Mouse (Mus musculus) megakaryocyte, embryonic 14.5 days (primary cell): ENCODE data around the gene Gm17428. TPM values are rescaled to one million over a fixed set of nuclear protein-coding genes. Genes with fewer than 3 reads are reported as not detected.
"Not testable (repeated sequence)": the region's sequence is repeated elsewhere in the genome, so short reads cannot be mapped to it uniquely, and the experiment has no call there.

Source experiments
- H3K27me3 ChIP-seq: replicated peaks from 2 replicates; pipeline ENCODE3; 2012; ENCODE audit warnings: inconsistent platforms
- H3K36me3 ChIP-seq: replicated peaks from 2 replicates; pipeline ENCODE3; 2012; ENCODE audit warnings: low read length, inconsistent platforms, mixed read lengths
- H3K4me1 ChIP-seq: 2 replicates; pipeline ENCODE4 v1.6.1; 2012; ENCODE audit warnings: inconsistent platforms
- H3K4me3 ChIP-seq: replicated peaks from 2 replicates; pipeline ENCODE3; 2012; ENCODE audit warnings: moderate library complexity, mild to moderate bottlenecking, inconsistent platforms
- H3K9me3 ChIP-seq: 2 replicates; pipeline ENCODE4 v1.6.1; 2012; ENCODE audit warnings: inconsistent platforms
- FLI1 ChIP-seq: IDR thresholded peaks from 2 replicates; pipeline ENCODE4 v1.6.1; 2012; ENCODE audit warnings: low read length, inconsistent platforms, mixed read lengths
- GATA1 ChIP-seq: IDR thresholded peaks from 3 replicates; pipeline ENCODE4 v1.6.1; 2012; ENCODE audit warnings: mixed read lengths, low read length, inconsistent platforms, borderline replicate concordance
- polyA plus RNA-seq: library from polyadenylated mRNA; stranded (reverse); fragments of >175 nt; gene quantifications from 2 replicates; pipeline ENCODE4 v1.2.3, GENCODE M21; 2012; ENCODE audit warnings: low replicate concordance; ENCODE audit not compliant: insufficient read depth

The Gm17428 gene
- polyA plus RNA-seq, 1 experiment, result not detected

- TF ChIP-seq FLI1 (no peak), GATA1 (no peak)
- H3K27me3 ChIP-seq, result peaks cover 64% of the 10 kb centered on the region
These were observed 12.1 kb downstream of the Gm17428 start for GRCm38 (mm10) chr14:54988882-54989281.

GRCm38 (mm10) chr14:54989886-54990441 is 13.2 kb downstream of the Gm17428 start:
- Histone ChIP-seq H3K4me1 (peaks cover 16% of the 10 kb centered on the region), H3K9me3 (no peaks in the 10 kb centered on the region), H3K4me3 (no peak overlapping the region), H3K27me3 (peaks cover 70% of the 10 kb centered on the region), H3K36me3 (no peaks in the 10 kb centered on the region)
- TF ChIP-seq FLI1, result no peak
- no peak for TF ChIP-seq GATA1

More at GRCm38 (mm10) chr14:54988882-54989281, 12.1 kb downstream of the Gm17428 start:
- Histone ChIP-seq H3K9me3 (no peaks in the 10 kb centered on the region), H3K4me1 (peaks cover 12% of the 10 kb centered on the region), H3K36me3 (no peaks in the 10 kb centered on the region), H3K4me3 (no peak overlapping the region)

- TF ChIP-seq GATA1 (no peak), FLI1 (no peak)
- peaks cover 17% of the 10 kb centered on the region for H3K4me1 ChIP-seq
- H3K27me3 ChIP-seq, result peaks cover 79% of the 10 kb centered on the region
- H3K9me3 ChIP-seq, result no peaks in the 10 kb centered on the region
- H3K36me3 ChIP-seq, result no peaks in the 10 kb centered on the region
- no peak overlapping the region for H3K4me3 ChIP-seq
These were observed 15.5 kb downstream of the Gm17428 start for GRCm38 (mm10) chr14:54992196-54992595.

GRCm38 (mm10) chr14:54993636-54994035 is 16.9 kb downstream of the Gm17428 start:
- Histone ChIP-seq H3K4me1 (peaks cover 17% of the 10 kb centered on the region), H3K36me3 (no peaks in the 10 kb centered on the region), H3K27me3 (peaks cover 87% of the 10 kb centered on the region), H3K4me3 (no peak overlapping the region), H3K9me3 (no peaks in the 10 kb centered on the region)
- TF ChIP-seq FLI1, result no peak
- no peak for TF ChIP-seq GATA1

GRCm38 (mm10) chr14:54994136-54994868 is 17.6 kb downstream of the Gm17428 start, which contains the start of gene Myh7:
Myh7 (minus strand) TSS chr14:54994626.
- no peaks in the 10 kb centered on the region for H3K36me3 ChIP-seq
- peaks cover 14% of the 10 kb centered on the region for H3K4me1 ChIP-seq
- TF ChIP-seq GATA1 (no peak), FLI1 (no peak)
- H3K9me3 ChIP-seq, result no peaks in the 10 kb centered on the region
- peaks cover 87% of the 10 kb centered on the region for H3K27me3 ChIP-seq
- no peak within 1 kb of the TSS for H3K4me3 ChIP-seq

- peaks cover 14% of the 10 kb centered on the region for H3K4me1 ChIP-seq
- TF ChIP-seq FLI1 (no peak), GATA1 (no peak)
- H3K36me3 ChIP-seq, result no peaks in the 10 kb centered on the region
- peaks cover 85% of the 10 kb centered on the region for H3K27me3 ChIP-seq
- no peak overlapping the region for H3K4me3 ChIP-seq
- H3K9me3 ChIP-seq, result no peaks in the 10 kb centered on the region
These were observed 18.1 kb downstream of the Gm17428 start for GRCm38 (mm10) chr14:54994869-54995186.

- peaks cover 14% of the 10 kb centered on the region for H3K4me1 ChIP-seq
- peaks cover 81% of the 10 kb centered on the region for H3K27me3 ChIP-seq
- TF ChIP-seq FLI1, result no peak
- no peaks in the 10 kb centered on the region for H3K9me3 ChIP-seq
- H3K4me3 ChIP-seq, result no peak overlapping the region
- H3K36me3 ChIP-seq, result no peaks in the 10 kb centered on the region
These were observed 18.9 kb downstream of the Gm17428 start for GRCm38 (mm10) chr14:54995457-54996138.

GRCm38 (mm10) chr14:54996793-54997192 is 20.1 kb downstream of the Gm17428 start:
- TF ChIP-seq GATA1, result no peak
- no peak for TF ChIP-seq FLI1

GRCm38 (mm10) chr14:54997297-54997696 is 20.6 kb downstream of the Gm17428 start:
- peaks cover 79% of the 10 kb centered on the region for H3K27me3 ChIP-seq
- H3K9me3 ChIP-seq, result peaks cover 5% of the 10 kb centered on the region
- no peaks in the 10 kb centered on the region for H3K36me3 ChIP-seq
- H3K4me1 ChIP-seq, result peaks cover 18% of the 10 kb centered on the region
- H3K4me3 ChIP-seq, result no peak overlapping the region
- TF ChIP-seq GATA1 (no peak), FLI1 (no peak)

More at GRCm38 (mm10) chr14:54996793-54997192, 20.1 kb downstream of the Gm17428 start:
- peaks cover 81% of the 10 kb centered on the region for H3K27me3 ChIP-seq
- peaks cover 5% of the 10 kb centered on the region for H3K9me3 ChIP-seq
- H3K4me1 ChIP-seq, result peaks cover 14% of the 10 kb centered on the region
- no peaks in the 10 kb centered on the region for H3K36me3 ChIP-seq
- no peak overlapping the region for H3K4me3 ChIP-seq

- TF ChIP-seq FLI1 (no peak), GATA1 (no peak)
- Histone ChIP-seq H3K4me3 (no peak overlapping the region), H3K27me3 (peaks cover 73% of the 10 kb centered on the region), H3K4me1 (peaks cover 18% of the 10 kb centered on the region), H3K36me3 (no peaks in the 10 kb centered on the region), H3K9me3 (peaks cover 5% of the 10 kb centered on the region)
These were observed 21.9 kb downstream of the Gm17428 start for GRCm38 (mm10) chr14:54998680-54999079.

- not testable (repeated sequence) for H3K36me3 ChIP-seq, H3K4me3 ChIP-seq, H3K9me3 ChIP-seq
- Histone ChIP-seq H3K27me3 (peaks cover 69% of the 10 kb centered on the region), H3K4me1 (peaks cover 24% of the 10 kb centered on the region)
These were observed 23.1 kb downstream of the Gm17428 start for GRCm38 (mm10) chr14:54999868-55000267.
